Mouse (Mus musculus) ZHBTc4 (cell line): ENCODE measurements around the gene Rps6ka4.

Experiments
- DNase-seq: peaks from one replicate; pipeline ENCODE4 v3.0.0-alpha.2; 2011; ENCODE audit warnings: low read depth, low spot score

The Rps6ka4 gene

DNA sequence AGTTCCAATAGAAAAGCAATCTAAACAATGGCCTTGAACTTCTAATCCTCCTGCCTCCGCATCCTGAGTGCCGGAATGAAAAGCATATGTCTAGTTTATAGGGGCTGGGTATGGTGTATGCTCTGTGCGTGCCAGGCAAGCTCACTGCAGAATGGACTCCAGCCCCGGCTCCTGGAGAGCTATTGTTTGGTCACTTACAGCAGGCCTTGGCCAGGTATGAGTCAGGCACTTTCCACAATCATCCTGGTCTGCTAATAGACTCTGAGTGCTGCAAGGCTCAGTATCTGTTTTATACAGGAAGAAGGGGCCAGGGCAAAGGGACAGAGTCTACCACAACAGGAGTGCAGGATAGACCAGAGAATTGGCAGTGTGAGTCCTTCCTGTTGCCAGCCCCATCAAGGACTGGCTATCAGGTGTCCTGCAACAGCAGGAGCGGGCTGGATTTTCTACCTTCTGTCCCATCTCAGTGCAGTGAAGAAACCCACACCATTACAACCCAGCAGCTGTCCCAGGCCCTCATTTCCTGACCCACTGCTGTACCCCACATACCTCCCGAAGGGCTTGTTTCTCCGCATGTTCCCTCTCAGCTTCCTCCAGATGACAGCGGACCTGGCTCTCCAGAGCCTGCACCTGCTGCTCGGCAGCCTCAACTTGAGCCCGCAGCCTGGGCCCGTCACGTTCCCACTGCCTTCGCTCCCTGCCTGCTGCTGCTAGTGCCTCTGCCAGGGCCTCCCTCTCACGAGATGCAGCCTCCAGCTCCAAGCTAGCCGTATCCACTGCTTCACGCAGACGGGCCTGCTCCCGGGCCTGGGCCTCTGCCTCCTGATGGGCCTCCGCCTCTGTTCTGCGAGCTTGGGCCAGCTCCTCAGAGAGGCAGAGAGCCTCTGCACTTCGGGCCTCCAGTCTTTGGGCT lies 12.2 kb upstream of the Rps6ka4 start:
- DNase-seq, result no peak

DNA sequence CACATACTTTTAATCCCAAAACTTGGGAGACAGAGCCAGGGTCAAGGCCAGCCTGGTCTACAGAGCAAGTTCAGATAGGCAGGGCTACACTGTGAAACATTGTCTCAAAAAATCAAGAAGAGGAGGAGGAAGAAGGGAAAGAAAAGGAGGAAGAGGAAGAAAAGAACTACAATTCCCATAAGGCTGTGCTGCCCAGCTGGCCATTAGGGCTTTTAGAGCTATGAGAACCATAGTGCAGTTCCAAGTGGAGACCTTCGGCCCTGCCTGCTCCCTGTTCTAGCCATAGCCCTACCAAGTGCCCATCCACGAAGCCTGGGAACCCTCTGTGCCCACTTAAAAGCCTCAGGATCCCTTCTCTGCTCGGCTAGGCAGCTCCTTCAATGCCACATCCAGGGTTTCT lies 11.1 kb upstream of the Rps6ka4 start:
- DNase-seq, result no peak

DNA sequence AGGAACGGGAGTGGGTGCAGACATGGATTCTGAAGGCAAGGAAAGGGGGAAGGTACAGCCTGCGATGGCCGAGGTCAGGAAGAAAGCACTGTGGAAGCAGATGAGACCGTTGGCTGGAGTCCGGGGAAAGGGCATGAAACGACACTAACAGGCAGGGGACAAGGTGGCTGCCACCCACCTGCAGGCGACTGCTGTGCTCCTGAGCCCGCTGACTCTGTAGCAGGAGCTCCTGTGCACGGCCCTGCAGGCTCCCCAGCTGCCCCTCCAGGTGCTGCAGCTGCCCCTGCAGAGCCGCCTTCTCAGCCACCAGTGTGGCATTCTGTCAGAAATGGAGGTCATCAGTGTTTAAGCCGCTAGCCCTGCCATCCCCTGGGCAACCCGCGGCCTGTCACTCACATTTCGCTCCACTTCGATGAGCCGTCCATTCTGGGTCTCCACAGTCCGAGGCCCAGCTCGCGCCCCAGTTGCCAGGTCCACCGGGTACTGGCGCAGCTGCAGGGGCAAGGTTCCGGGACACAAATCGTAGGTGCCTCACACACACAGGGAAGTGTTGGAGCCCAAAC lies 9.2 kb upstream of the Rps6ka4 start:
- DNase-seq, result no peak

DNA sequence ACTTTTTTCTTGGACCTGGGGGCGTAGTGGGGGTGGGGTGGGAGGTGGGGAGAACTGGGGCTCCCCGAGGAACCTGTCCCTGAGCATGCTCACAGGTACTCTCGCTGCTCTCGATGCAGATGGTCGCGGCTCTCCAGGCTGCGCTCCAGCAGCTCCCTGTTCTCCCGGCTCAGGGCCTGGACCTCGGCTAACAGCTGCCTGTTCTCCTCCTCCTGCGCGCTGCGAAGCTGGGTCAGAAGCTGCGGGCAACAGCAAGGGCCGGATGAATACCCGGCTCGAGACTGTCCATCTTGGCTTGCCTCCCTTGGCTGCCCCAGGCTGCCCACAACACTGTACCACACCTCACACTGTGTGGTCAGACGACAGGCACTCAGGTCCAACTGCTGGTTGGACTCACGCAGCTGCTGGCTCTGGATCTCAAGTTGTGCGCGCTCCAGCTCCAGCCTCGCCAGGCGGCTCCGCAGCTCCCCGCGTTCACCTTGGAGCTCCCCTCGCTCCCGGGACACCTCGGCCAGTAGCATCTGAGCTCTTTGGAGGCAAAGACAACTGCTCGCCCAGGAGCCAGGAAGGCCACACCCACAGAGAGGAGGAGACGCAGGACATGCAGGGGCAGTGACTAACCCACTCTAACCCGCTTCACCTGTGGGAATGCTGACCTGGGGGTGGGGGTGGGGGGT lies 7.5 kb upstream of the Rps6ka4 start:
- no peak for DNase-seq

DNA sequence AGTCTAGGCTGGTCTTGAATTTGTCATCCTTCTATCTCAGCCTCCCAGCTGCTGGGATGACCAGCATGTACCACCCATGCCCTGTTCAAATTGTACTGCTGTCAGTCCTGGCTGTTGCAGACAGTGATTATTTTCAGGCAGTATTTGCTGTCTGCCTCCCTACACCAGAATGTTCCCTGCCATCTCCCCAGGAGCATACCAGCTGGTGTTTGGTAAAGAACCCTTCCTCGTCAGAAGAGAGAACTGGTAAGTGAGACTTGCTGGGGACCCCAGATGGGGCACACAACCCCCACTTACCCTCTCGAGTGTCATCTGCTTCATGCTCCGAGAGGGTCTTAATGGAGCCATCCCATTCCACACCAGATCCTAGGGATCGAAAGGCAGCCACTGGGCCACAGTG lies 5.6 kb upstream of the Rps6ka4 start:
- DNase-seq, result no peak

DNA sequence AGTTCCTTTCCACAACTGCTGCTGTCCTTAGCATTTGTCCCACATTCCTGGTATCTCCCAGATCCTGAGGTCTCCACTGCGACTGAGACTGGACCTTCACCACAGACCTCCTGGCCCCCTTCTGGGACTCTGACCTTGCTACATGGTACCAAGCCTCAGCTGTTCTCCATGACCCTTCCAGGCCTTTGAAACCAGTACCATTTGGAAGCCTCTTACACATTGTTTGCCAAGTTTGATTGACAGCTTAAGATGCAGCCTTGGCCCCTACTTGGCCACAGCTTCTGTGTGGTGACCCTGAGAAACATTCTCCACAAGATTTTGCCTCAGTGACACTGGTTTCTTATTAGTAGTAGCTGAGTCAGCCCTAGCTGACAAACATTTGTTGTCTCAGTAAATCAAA lies 1.9 kb upstream of the Rps6ka4 start:
- DNase-seq, result no peak

DNA sequence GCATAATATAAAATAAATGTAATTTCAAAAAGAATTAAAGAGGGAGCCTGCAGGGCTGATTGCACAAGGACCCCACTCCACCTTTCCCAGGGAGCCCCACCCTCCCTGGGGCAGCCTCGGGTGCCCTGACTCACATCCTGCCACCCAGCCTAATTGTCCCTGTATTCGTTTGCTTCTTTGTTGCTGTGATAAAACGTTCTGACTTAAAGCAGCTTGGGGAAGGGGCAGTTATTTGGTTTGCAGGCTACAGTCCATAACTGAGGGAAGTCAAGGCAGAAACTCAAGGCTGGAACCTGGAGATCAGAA lies 809 bp upstream of the Rps6ka4 start:
- DNase-seq, result no peak

DNA sequence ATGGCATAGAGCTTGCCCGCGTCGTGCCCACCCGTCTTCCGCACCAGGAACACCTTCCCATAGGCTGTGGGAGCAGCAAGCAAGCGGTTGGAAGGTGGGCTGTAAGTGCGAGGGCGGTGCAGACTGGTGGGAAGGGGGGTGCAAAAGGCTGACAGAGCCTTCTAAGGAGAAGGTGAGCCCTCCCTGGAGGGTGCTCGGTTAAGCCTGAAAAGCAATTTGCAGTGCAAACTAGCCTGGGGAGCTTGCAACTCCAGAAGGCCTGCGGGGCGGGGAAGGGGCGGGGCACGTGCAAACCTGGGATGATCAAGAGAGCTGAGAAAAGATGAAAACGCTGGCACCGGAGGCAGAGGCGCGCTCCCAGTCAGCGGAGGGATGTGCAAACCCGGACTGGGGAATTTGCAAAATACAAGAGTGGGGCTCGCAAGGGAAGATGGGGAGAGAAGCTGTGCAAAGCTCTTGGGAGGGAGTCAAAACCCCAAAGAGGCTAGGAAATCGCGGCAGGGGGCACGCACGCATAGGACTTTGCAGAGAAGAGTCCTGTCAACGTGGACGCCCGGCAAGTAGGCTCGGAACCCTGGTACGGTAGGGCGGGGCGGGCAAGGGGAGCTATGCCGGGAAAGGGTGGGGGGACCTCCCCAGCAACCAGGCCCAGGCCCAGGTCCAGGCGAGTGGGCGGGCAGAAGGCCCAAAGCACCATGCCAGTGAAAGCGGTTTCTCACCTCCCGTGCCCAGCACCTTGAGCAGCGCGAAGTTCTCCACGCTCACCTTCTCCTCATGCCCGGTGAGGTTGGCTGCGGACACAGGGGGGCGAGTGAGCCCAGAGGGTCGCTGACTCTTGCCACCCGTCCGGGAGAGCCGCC lies 591 bp downstream of the Rps6ka4 start:
- DNase-seq, result peak; percentile 80

DNA sequence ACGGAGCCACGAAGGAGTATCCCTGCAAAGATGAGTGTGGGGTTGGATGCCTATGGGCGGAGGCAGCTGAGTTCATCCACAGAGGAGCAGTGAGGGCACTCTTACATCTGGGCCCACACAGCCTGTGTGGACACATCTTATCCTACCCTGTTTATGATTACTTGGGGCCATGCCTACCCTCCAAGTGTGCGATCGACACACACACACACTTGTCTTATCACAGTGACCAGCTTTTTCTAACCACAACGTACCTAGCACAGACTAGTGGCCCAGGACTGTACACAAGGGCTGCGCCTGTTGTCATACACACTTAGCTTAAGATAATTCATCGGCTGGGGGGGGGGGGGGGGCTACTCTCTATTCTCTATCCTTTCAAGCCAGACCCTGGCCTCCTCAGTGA lies 8.1 kb downstream of the Rps6ka4 start:
- DNase-seq, result no peak

DNA sequence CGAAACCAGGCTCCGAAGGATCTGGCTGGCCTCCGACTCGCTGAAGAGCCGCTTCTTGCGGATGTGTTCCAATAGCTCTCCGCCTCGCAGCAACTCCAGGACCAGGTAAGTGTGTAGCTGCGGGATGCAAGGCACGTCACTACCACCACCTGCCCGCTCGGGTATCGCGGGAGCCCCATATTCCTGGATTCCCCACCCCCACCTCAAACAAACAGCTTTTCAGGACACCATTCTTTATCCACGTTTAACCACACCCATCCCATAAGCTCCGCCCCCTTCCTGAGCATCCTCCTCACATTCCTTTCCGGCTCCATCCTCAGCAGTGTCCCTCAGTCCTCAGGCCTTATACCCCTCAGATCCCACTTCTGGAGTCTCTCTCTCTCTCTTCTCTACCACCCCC lies 9.1 kb downstream of the Rps6ka4 start:
- DNase-seq, result peak; percentile 86

DNA sequence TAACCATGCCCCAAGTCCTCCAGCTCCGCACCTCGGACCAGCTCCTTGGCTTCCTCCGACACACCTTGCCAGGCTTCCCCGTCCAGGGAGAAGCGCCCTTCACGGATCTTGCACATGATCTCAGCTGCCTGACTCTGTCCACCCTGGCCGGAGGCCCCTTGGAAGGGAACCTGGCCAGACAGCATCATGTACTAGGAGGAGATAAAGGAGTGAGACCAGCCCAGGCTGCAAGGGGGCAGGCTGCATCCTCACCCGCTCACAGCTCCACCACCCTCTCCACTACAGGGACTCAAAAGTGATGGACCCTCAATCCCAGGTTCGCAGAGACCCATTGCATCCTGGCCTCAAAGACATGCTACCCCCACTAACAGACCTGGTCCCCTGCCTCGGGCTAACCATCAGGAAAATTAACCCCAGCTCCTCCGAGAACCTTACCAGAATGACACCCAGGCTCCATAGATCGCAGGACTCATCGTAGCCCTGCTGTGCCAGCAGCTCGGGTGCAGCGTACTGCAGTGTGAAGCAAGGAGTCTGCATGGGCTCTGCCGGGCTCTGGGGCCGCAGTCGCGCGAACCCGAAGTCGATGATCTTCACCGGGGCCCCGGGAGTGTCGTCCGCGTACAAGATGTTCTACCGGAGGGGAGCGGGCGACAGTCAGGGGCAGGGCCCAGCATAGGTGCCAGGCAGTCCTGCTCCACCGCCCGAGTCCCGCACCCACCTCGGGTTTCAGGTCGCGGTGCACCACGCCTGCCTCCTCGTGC lies 9.7 kb downstream of the Rps6ka4 start:
- DNase-seq, result no peak

DNA sequence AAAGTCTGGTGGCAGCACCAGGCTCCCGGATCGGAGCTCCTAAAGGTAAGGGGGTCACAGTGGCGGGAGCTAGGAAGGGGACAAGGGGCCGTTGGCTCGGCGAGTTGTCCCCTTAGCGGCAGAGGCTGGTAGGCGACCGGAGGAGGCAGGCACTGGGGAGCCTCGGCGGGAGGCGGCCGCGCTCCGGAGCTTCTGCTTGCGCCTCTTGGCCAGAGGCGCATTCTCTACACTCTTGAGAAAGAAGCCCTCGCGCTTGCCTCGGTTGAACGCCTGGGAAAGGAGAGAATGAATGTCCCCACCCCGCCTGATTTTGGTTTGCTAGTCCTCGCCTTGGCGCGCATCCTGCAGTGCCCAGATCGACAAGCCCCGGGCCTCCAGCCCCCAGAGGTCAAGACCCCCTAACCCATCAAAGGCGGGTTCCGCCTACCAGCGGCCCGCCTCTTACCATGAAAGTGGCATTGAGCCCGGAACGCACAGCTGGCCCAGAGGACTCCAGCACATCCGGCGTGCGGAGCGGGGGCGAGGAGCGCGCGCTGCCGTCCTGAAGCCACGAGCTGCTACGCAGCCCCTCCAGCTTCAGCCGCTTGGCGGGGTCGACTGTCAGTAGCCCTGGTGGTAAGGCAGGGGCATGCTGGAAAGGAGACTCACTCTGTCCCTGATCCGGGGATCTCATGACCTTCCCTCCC lies 10.4 kb downstream of the Rps6ka4 start:
- peak; percentile 45 for DNase-seq

DNA sequence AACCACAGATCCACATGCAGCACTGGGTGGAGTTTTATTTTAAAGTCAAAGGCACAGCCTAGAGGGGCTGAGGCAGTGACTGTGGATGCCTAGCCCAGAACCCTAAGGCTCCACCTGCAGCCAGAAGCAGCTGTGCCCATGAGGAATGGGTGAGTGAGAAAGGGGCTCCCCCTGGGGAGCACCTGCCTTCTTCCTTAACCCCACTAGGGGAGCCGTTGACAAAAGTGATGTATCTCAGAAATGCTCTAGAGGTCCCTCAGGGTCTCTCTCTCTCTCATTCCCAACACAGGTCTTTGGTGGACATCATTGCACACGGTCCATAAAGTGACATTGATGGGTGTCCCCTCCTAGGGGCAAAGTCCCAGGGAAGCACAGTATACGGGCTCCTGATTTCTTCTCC lies 11.4 kb downstream of the Rps6ka4 start:
- peak; percentile 49 for DNase-seq

DNA sequence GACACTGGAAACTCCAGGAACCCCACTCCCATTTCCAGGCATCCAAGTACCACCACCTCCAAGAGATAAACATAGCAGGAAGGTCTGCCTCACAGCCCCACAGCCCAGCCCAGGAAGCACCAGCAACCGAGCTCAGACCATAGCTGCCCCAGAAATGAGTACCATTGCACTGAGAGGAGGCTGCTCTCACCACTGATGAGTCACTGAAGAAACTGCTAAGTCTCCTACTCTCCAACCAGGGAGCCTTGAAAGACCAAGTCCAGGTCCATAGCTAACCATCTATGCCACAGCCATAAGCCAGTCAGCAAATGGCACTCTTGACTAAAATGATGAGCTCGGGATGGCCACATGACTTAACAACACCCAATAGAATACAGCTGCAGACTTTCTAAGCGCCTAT lies 13.8 kb downstream of the Rps6ka4 start:
- DNase-seq, result no peak

DNA sequence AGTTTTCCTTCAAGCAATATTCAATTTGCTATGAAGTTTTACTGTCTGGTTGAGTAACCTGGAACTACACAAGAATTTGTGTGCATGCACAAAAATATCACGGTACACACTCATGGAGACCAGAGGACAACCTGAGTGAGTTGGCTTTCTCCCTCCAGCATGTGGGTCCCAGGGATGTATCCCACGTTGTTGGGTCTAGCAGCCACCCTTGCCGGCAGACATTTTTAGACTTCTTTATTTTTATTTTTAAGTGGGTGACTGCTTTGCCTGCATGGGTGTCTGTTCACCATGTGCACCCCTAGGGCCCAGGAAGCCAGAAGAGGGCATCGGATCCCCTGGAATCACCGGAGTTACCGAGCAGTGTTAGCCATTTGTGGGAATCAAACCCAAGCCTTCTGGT lies 15.1 kb downstream of the Rps6ka4 start:
- no peak for DNase-seq

DNA sequence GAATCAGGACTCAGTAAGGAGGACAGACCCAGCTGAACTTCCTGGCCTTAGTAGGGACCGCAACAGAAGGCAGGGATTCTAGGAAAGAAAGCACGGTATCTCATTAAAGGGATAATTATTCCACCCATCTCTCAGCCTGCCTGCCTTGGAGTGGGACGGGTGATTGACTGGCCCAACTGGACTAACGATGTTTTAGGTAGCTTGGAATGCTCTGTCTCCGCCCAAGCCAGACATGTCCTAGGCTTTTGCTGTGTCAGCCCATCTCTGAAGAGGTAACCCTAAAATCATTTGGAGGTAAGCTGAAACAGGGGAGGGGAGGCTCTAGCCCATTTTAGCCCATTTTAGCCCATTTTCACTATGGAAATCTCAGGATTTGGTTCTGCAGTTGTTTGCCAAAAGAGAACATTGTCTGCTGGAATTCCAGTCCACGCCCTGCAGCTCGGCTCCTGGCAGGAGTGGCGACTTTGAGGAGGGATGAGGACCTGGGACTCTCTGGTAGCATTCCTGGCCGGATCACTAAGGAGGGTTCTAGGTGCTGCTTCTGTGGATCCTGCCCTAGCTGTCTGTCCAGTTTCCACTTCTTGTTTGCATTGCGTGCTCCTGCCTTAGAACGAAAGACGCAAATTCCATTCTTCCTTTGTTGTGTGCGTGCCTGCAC lies 19.8 kb downstream of the Rps6ka4 start:
- peak; percentile 75 for DNase-seq

DNA sequence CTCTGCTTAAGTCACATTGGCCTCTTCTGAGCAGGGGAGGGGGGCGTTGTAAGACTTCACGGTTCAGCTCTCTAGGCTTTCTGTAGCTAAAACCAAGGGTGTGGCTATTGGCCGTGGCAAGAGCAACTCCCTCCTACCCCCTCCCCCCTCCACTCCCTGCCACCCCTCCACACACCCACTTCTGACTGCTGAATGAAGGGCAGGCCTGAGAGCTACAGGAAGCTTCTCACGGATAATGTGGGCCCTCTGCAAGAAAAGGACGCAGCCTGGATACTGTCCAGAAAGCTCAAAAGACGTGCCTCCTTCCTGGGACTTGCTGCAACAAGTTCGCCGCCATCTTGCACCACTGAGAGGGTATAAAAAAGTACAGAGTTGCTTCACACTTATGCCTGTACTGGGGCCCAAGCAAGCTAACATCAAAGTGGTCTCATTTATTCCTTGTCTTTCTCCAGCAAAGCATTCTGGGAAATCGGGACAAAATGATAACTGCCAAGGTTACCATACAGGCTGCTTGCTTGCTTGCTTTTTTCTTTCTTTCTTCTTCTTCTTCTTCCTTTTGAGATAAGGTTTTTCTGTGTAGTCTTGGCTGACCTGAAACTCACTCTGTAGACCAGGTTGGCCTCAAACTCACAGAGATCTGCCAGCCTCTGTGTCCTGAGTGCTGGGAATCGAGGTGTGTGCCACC lies 21.2 kb downstream of the Rps6ka4 start:
- DNase-seq, result peak; percentile 82

DNA sequence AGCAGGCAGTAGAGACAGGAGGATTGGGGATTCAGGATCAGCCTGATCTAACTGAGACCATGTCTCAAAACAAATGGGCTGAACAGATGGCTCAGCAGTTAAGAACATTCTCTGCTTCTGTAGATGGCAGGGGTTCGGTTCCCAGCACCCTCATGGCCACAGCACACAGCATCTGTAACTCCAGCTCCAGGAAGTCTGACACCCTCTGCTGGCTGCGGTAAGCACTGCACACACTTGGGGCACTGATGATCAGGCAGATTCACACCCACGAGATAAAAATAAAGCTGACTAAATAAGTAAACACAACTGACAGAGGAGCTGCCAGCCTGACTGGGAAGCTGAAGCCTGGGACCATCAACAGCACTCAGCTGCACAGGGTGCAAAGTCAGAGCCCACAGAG lies 25.5 kb downstream of the Rps6ka4 start:
- peak; percentile 60 for DNase-seq

DNA sequence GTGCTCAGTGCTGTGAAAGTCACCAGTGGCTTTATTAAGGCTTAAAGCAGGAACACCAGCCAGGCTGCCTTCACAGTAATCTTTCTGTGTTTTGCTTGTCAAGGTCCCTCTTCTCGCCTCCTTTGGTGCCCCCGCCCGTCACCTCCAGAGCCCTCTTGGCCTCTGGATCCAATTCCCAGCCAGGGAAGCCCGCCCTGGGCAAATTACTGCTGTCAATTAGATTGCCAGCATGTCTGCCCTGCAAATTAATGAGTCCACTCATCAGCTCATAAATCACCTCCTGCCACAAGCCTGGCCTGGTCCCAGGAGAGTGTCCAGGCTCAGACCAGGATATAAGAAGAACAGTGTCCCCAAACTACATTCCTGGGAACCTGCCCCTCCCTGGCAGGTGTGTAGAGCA lies 26.1 kb downstream of the Rps6ka4 start:
- no peak for DNase-seq
